Mouse (Mus musculus) granulocyte monocyte progenitor cell, adult 5-6 weeks (primary cell): ENCODE results near the gene Cldn2. TPM values are rescaled to one million over a fixed set of nuclear protein-coding genes. Genes with fewer than 3 reads are reported as not detected.

Source experiments
- ATAC-seq: replicated peaks from 2 replicates; pipeline ENCODE4 v1.8.0; 2016; ENCODE audit warnings: mild to moderate bottlenecking, moderate TSS enrichment, inconsistent platforms; ENCODE audit not compliant: poor library complexity, severe bottlenecking
- total RNA-seq, 2 experiments: library from RNA; stranded (forward) in 1 of 2; stranded (reverse) in 1 of 2; fragments of 200-712, 200-1000 nt in 1 of 2; fragments of >200 nt in 1 of 2; fragmentation: Nextera tagmentation in 1 of 2; gene quantifications; 2 replicates each; pipeline ENCODE4 v1.2.3; 2014 to 2017

Gene Cldn2
- total RNA-seq, 2 experiments from 2014 or later = not detected

DNA sequence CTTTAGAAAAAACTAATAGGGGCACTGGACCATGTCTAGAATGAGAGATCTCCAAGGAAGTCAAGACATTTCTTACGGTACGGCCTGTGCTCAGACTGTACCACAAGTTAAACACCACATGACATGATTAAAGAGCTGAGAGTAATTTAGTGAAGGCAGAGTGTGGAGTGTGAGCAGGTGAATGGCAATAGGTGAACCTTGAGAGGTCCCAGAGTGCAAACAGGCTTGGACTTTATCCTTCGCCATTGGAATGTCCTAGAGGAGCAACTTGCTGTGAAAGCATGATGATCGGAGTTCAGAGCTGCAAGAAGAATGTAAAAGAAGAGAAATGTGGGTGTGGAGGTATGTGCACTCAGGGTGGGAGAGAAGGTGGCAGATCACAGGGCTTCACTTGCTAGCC is 5.3 kb downstream of the Cldn2 start:
- ATAC-seq = no peak

DNA sequence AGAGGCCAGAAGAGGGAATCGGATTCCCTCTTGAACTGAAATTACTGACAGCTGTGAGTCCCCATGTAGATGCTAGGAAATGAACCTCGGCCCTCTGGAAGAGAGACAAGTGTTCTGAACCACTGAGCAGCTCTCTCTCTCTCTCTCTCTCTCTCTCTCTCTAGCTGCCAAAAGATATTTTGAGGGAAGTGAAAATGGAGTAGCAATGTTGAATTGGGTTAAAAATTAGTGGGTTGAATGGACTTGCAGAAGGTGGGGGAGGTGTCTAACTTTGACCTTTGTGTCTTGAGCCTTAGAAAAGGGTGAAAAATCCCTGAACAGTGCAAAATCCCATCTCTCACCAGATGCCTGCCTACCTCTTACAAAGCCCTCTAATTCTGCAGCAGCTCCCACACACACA is 6.8 kb downstream of the Cldn2 start:
- peak; percentile 35; the same call in 1 of the 2 replicates for ATAC-seq

DNA sequence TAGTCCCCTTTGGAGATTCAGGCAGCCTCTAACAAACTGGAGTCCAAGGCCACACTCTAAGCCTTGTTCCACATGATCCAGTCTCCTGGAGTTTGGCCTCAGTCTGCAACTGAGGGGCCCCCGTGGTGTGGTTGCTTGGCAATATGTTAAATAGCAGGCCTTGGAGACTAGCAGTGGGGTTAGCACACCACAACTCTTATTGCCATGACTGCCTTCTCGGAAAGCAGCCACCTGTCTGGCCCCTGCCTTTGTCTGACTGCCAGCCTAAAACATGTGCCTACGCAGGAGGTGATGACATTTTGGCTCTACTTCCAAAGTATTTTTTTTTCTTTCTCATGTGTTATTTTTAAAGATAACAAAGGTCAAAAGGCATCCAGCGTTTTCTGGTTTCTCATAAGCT is 7.5 kb downstream of the Cldn2 start:
- no peak for ATAC-seq

DNA sequence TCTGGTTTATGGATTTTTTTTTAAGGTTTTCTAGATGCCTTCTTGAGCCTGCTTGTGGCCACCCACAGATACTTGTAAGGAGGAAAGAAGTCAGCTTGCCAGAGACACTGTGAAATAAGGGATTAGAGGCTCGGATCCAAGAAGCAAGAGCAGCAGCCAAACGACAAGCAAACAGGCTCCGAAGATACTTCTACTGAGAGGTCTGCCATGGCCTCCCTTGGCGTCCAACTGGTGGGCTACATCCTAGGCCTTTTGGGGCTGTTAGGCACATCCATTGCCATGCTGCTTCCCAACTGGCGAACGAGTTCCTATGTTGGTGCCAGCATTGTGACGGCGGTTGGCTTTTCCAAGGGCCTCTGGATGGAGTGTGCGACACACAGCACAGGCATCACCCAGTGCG is 7.9 kb downstream of the Cldn2 start:
- ATAC-seq = no peak

DNA sequence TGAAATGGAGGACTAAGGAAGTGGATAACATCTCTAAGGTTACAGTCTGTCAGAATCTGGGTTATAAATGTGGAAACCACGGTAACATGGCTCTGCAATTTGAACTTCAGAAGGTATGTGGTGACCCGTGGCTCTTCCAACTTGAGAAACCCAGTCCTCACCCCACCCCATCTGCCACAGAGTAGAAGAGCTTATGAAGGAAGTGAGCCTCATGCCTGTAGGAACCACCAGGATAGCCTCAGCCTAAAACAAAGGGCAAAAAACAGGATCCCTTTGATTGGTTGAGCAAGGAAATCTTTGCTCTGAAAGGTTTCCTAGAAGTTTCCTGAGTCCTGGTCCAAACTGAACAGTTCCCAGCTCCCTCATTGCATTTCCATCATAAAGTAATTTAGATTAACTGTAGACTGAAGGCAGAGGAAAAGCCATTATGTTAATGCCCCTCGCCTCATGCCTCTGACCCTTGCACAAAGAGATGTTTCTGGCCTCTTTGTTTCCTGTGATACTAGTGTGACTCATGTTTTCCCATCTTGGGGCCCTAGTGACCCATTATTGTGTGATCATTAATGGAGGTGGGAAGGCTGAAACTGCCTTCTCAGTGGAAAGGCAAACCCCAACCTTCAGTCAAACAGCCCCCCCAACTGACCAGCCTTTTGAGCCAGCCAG is 12.1 kb downstream of the Cldn2 start:
- ATAC-seq = peak; percentile 36; the same call in 1 of the 2 replicates

DNA sequence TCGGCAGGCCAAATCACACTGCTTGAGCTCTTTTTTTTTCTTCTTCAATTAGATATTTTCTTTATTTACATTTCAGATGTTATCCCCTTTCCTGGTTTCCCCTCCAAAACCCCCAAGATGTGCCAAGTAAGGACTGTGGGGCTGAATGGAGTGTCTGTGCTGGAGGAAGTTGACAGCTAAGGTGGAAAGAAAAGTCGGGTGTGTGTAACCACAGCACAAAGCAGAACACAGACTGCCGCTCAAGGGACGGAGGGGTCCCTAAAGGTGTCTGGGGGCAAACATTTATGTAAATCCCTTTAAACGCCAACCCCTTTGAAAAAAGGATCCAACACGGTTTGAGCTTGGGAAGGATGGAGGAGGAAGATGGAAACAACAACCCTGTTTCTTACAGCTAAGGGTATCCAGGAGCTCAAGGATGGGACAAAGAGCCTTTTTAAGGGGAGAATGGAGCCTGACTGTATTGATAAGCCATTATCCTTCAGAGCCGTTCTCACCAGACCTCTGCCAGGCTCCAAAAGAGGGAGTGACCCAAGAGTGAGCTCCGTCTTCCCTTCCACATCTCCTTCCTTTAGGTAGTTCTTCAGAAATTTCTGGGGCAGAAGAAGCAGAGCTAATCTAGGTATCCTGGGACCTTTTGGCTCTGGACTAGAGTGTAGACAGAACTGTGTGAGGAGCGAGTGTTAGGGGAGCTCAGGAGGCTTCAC is 12.8 kb downstream of the Cldn2 start:
- peak; percentile 42 for ATAC-seq

DNA sequence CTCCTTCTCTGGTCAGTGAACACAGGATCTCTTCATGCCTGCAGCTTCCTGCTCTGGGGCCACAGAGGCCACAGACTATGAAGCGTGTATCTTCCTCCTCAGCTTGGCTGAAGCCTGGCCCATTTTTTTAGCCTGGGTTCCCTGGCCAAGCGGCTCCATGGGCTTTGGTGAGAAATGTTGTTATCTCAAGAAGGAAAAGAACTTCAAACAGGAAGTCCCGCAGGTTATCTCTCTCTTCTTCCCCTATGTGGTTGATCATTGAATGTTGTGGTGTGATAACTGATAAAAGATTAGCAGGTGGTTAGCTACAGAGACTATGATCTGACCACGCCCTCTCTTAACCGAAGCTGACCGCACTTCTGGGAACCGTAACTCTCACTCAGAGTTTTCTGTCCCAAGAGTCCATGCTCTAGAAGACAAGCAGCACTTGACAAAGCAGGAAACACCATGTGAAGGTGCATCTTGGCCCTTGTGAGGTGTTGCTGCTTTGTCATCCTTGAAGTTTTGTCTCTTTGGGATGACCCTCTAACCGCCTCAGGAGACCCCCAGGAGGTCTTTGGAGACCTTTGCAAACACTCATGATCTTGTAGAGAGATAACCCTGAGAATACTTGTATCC is 13.5 kb downstream of the Cldn2 start:
- peak; percentile 74 for ATAC-seq

DNA sequence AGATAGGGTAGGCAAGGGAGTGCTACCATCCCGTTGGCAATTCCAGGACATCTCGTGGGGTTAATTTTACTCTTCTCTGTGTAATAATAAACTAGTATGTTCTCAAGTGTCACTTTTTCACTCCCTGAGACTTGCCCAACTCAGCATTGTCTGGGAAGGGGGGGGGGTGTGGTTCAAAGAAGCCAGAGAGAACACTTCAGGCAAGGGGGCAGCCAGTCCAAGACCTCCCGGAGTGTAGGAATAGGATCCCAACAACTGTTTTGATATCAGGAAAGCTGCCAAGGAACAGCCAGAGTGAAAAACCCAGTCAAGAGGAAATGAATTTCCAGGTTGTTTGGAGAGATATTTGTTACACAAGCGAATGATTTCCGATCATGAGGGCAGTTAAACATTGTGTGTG is 14.6 kb downstream of the Cldn2 start:
- ATAC-seq = no peak

DNA sequence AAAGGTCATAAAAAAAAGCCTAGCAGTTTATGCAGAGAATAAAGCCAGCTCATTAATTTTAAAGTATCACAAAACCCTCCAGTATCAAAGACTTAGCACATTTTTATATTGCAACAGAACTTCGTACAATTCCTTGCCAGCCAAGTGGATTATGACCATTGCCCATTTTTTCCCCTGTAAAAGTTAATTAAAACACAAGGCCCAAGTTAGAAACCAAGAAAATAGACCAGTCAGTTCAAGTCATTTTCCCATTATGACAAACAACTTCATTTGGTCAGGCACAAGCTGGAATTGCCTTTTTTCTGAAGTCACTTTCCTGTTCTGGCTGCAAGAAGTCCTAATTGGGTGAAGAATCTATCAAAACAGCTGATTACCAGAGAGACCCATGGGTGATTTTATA is 24.8 kb downstream of the Cldn2 start:
- ATAC-seq = no peak

DNA sequence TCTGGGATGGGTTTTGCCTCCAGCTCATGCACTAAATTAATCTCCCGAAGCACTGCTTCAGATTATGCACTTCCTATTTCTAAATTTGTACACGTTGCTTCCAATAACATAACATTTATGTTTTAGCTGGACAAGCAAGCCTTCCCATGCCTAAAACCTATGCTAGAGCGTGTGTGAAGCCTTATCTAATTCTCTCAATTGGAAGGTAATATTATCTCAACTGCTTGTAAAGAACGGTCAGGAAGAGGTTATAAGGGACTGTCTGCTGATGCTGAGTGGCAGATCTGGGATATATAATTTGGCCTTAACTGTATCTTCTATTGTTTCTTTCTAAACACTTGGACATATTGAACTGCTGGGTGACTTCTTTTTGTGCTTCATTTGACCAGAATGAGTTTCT is 26.3 kb downstream of the Cldn2 start:
- ATAC-seq = no peak

DNA sequence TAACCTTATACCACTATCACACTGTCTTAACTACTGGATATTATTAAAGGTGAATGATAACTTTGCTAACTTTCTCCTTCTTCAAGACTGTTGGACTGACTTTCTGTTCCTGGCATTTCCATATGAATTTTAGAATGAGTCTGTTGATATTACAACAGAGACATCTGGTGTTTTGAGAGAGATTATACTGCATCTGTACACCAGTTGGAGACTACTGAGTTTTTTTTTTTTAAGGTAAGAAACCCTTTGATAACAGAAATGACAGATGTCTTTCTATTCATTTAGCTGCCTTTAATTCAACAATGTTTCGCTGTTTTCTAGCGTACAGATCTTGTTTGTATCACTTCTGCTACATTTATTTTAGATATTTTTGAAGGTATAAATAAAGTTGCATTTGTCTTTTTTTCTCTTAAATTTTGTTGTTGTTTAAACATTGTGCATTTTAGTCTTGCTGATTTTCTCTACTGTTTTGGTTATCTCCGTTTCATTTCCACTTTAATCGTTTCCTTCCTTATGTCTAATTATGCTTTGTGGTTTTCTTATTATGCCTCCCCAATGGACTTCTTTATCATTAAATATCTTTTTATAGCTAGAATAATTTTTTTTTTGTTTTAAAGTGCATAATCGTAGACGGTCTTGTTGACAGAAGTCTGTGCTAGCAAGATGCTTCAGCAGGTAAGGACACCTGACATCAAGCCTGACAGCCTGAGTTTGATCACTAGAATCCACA is 27.9 kb downstream of the Cldn2 start:
- no peak for ATAC-seq

DNA sequence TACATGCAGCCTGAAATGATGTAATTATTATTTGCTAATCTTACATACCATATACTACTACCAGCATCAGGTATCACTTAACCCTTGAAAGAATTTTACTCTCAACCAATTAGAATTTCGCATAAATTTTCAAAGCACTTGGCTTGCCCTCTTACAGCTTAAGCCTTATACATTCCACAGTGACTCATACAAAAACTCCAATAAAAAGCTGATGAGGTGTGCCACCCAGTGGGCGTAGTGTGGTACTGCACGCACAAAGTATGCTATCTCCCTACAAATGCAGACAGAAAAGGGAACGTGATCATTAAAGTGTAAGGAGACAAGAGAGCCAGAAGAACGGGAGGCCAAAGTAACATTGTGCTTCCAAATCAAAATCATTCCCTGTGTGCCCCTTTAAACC is 31.8 kb downstream of the Cldn2 start:
- peak; percentile 97 for ATAC-seq

DNA sequence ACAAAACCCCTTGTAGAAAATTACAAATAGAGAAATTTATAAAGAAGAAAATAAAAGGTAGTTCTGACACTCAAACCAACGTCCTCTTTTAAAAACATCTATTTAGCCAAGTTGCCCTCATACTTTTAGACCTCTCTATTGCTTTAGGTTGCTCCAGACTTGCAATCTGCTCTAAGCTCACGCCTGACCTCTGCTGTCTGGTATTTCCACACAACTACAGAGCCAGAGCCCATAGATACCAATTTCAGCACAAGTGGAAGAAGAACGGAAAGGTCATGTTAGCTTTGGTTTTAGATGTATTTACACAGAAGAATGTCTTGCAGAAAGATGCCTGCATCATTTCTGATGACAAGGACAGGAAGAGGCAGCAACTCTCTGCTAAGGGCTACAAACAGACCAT is 38.4 kb downstream of the Cldn2 start:
- ATAC-seq = no peak

DNA sequence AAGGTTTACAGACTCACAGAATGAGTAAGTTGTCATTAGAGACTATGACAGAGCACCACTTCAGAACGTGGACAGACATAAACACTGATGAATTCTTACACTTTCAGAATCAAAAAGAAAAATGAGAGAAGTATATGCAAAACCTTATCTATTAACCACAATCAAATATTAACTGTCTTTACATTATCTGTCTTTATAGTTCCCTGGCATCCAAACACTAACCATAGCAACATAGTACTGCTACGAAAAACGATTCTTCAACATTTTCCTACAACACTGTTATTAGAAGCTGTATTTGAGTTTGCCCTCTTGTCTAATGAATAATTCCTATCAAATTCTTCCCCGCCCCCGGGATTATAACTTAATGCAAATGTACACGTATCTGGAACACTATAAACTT is 40.5 kb downstream of the Cldn2 start:
- no peak for ATAC-seq

DNA sequence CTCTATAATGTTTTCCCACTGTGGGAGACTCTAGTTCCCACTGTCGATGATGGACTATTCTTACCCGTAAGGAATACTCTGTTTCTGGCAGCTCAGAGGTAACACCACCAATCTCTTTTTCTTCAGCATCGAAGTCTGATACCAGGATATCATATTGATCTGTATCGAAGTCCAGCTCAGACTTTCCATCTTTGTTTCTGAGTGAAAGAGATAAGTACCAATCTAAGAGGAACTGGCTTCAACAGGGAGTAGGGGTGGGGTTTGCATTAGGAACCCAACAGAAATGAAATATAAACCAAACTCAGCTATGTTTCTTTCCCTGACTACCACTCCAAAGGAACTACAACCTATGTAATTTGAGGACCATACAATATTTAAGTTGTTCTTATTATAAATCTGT is 54.2 kb downstream of the Cldn2 start:
- no peak for ATAC-seq

DNA sequence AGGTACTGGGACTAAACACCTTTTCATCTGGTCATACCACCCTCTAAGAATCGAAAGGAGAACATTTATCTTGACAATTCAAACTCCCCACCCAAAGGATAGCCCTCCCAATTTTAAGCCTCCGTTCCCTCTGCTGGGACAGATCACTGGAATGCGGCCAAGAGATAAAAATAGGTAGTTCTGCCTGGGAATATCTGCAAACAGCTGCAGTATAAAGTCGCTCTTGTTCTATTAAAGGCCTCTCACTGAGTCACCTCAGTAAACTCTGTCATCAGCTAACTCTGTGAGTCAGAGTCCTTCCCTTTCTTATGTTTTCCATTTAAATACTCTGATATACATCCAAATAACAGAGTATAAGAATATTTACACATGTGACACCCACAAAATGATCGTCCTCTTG is 58.8 kb downstream of the Cldn2 start:
- ATAC-seq = no peak

Other genes starting within 250 kb of the Cldn2 start
- 0.32 and 1.6 TPM in 2 replicates for gene Rnf128, start 237.5 kb upstream of the Cldn2 start, total RNA-seq (2014; fragmentation: Nextera tagmentation)
- 0.78 and 2.2 TPM in 2 replicates for gene Rnf128, start 237.5 kb upstream of the Cldn2 start, total RNA-seq (2017)
- gene Tbc1d8b, start 115.8 kb upstream of the Cldn2 start, total RNA-seq (2014; fragmentation: Nextera tagmentation) = 5.8 and 7.4 TPM in 2 replicates
- gene Tbc1d8b, start 115.8 kb upstream of the Cldn2 start, total RNA-seq (2017) = 6.6 and 7.1 TPM in 2 replicates
- 0.45 TPM in 1 of 2 replicates, not detected in the other for gene Gm15013, start 86.3 kb upstream of the Cldn2 start, total RNA-seq (2014; fragmentation: Nextera tagmentation)
- gene Gm15013, start 86.3 kb upstream of the Cldn2 start, total RNA-seq (2017) = 0.36 and 0.78 TPM in 2 replicates
- not detected in 2 replicates for gene Ripply1, start 18.5 kb upstream of the Cldn2 start, total RNA-seq (2014; fragmentation: Nextera tagmentation)
- not detected in 2 replicates for gene Ripply1, start 18.5 kb upstream of the Cldn2 start, total RNA-seq (2017)
- gene Morc4, start 70.8 kb downstream of the Cldn2 start, total RNA-seq (2014; fragmentation: Nextera tagmentation) = 2.6 and 6.1 TPM in 2 replicates
- 2.2 and 5.7 TPM in 2 replicates for gene Morc4, start 70.8 kb downstream of the Cldn2 start, total RNA-seq (2017)
- gene Rbm41, start 197.8 kb downstream of the Cldn2 start, total RNA-seq (2014; fragmentation: Nextera tagmentation) = 12.1 and 13.5 TPM in 2 replicates
- gene Rbm41, start 197.8 kb downstream of the Cldn2 start, total RNA-seq (2017) = 10.0 and 14.0 TPM in 2 replicates